Mouse (Mus musculus) CH12.LX (cell line): ENCODE results near the gene Eef1a1. TPM values are rescaled to one million over a fixed set of nuclear protein-coding genes. Genes with fewer than 3 reads are reported as not detected.

Source experiments
- DNase-seq: peaks from one replicate; pipeline ENCODE4 v3.0.0-alpha.2; 2013; ENCODE audit errors: extremely low read depth
- H3K27ac ChIP-seq: 2 replicates; pipeline ENCODE4 v1.5.1; 2012; ENCODE audit warnings: low read depth, mild to moderate bottlenecking, control low read depth, moderate library complexity; ENCODE audit not compliant: insufficient read depth
- H3K27me3 ChIP-seq: replicated peaks from 2 replicates; pipeline ENCODE3; 2012; ENCODE audit warnings: inconsistent platforms
- H3K36me3 ChIP-seq, 2 experiments: replicated peaks in 1 of 2; 2 replicates each; pipeline versions ENCODE3 to v1.6.1; 2012; ENCODE audit warnings: inconsistent platforms in 1 of 2, low read length in 1 of 2, mild to moderate bottlenecking in 1 of 2, mixed read lengths in 1 of 2, moderate library complexity in 1 of 2; ENCODE audit not compliant: control insufficient read depth in 1 of 2, insufficient read depth in 1 of 2
- H3K4me1 ChIP-seq, 2 experiments: 2 replicates each; pipeline ENCODE4 v1.6.1; 2012; ENCODE audit warnings: inconsistent platforms in 1 of 2, moderate library complexity in 1 of 2; ENCODE audit not compliant: insufficient read depth in 2 of 2, control insufficient read depth in 1 of 2
- H3K4me2 ChIP-seq: 2 replicates; pipeline ENCODE4 v1.6.1; 2012; ENCODE audit warnings: low read depth, mild to moderate bottlenecking, control low read depth; ENCODE audit not compliant: poor library complexity, insufficient read depth, severe bottlenecking
- H3K4me3 ChIP-seq, 3 experiments: fragments of 150-350 bp in 1 of 3; sonication (generic) in 1 of 3; replicated peaks in 1 of 3; 2 replicates each; pipeline versions ENCODE3 to v1.5.1; 2011 to 2012; ENCODE audit warnings: low read depth in 2 of 3, low read length in 2 of 3, mild to moderate bottlenecking in 2 of 3, moderate library complexity in 2 of 3, control low read depth in 1 of 3, improper control_type of control experiment in 1 of 3, inconsistent platforms in 1 of 3, mixed read lengths in 1 of 3; ENCODE audit not compliant: poor library complexity in 1 of 3
- H3K79me2 ChIP-seq: replicated peaks from 2 replicates; pipeline ENCODE4 v1.6.1; 2012; ENCODE audit warnings: mild to moderate bottlenecking, moderate library complexity; ENCODE audit not compliant: control insufficient read depth, poor library complexity, insufficient read depth, severe bottlenecking; ENCODE audit errors: extremely low read depth
- H3K9ac ChIP-seq: 2 replicates; pipeline ENCODE4 v1.6.1; 2012; ENCODE audit warnings: low read depth, mild to moderate bottlenecking, control low read depth, moderate library complexity; ENCODE audit not compliant: insufficient read depth
- H3K9me3 ChIP-seq: replicated peaks from 2 replicates; pipeline ENCODE3; 2012; ENCODE audit warnings: low read length, inconsistent platforms, mixed read lengths
- BHLHE40 ChIP-seq: IDR thresholded peaks from 2 replicates; pipeline ENCODE4 v1.6.1; 2011; ENCODE audit warnings: mild to moderate bottlenecking, low read depth, low read length, improper control_type of control experiment
- CHD1 ChIP-seq: IDR thresholded peaks from 2 replicates; pipeline ENCODE4 v1.6.1; 2012; ENCODE audit warnings: low read depth, low read length, improper control_type of control experiment, inconsistent platforms
- CTCF ChIP-seq, 2 experiments: IDR thresholded peaks in 1 of 2; conservative IDR thresholded peaks in 1 of 2; 2 replicates each; pipeline ENCODE4 v1.5.1; 2011 to 2012; ENCODE audit warnings: low read depth in 2 of 2, low read length in 2 of 2, improper control_type of control experiment in 1 of 2, inconsistent platforms in 1 of 2, mild to moderate bottlenecking in 1 of 2, moderate library complexity in 1 of 2
- E2F4 ChIP-seq: IDR thresholded peaks from 2 replicates; pipeline ENCODE4 v1.6.1; 2011; ENCODE audit warnings: low read depth, low read length, improper control_type of control experiment; ENCODE audit not compliant: insufficient replicate concordance
- ELF1 ChIP-seq: IDR thresholded peaks from 2 replicates; pipeline ENCODE4 v1.6.1; 2014; ENCODE audit warnings: low read depth, mild to moderate bottlenecking, inconsistent platforms, low read length, improper control_type of control experiment
- EP300 ChIP-seq: IDR thresholded peaks from 2 replicates; pipeline ENCODE4 v1.6.1; 2011; ENCODE audit warnings: low read length, improper control_type of control experiment
- ETS1 ChIP-seq: conservative IDR thresholded peaks from 2 replicates; pipeline ENCODE4 v1.6.1; 2012; ENCODE audit warnings: low read depth, mild to moderate bottlenecking, inconsistent platforms, low read length, improper control_type of control experiment, moderate library complexity
- GABPA ChIP-seq: IDR thresholded peaks from 2 replicates; pipeline ENCODE4 v1.6.1; 2012; ENCODE audit warnings: low read depth, low read length, improper control_type of control experiment, inconsistent platforms; ENCODE audit not compliant: insufficient replicate concordance
- IRF4 ChIP-seq: IDR thresholded peaks from 2 replicates; pipeline ENCODE4 v1.6.1; 2014; ENCODE audit warnings: low read depth, mild to moderate bottlenecking, inconsistent platforms, low read length, improper control_type of control experiment
- JUN ChIP-seq: IDR thresholded peaks from 2 replicates; pipeline ENCODE4 v1.6.1; 2011; ENCODE audit warnings: low read depth, mild to moderate bottlenecking, low read length, improper control_type of control experiment, moderate library complexity; ENCODE audit not compliant: insufficient read depth
- JUND ChIP-seq: conservative IDR thresholded peaks from 2 replicates; pipeline ENCODE4 v1.6.1; 2011; ENCODE audit warnings: low read depth, low read length, improper control_type of control experiment
- KAT2A ChIP-seq: IDR thresholded peaks from 2 replicates; pipeline ENCODE4 v1.6.1; 2012; ENCODE audit warnings: low read length, improper control_type of control experiment, inconsistent platforms; ENCODE audit not compliant: insufficient replicate concordance
- MAFK ChIP-seq: IDR thresholded peaks from 2 replicates; pipeline ENCODE4 v1.6.1; 2011; ENCODE audit warnings: low read length, improper control_type of control experiment; ENCODE audit not compliant: insufficient replicate concordance
- MAX ChIP-seq: IDR thresholded peaks from 2 replicates; pipeline ENCODE4 v1.6.1; 2011; ENCODE audit warnings: low read length, improper control_type of control experiment
- MEF2A ChIP-seq: IDR thresholded peaks from 2 replicates; pipeline ENCODE4 v1.6.1; 2014; ENCODE audit warnings: low read depth, mild to moderate bottlenecking, inconsistent platforms, low read length, improper control_type of control experiment, borderline replicate concordance
- MXI1 ChIP-seq: IDR thresholded peaks from 2 replicates; pipeline ENCODE4 v1.6.1; 2011; ENCODE audit warnings: mild to moderate bottlenecking, low read depth, low read length, improper control_type of control experiment
- MYC ChIP-seq: IDR thresholded peaks from 2 replicates; pipeline ENCODE4 v1.6.1; 2011; ENCODE audit warnings: low read depth, mild to moderate bottlenecking, improper control_type of control experiment, low read length
- NELFE ChIP-seq: IDR thresholded peaks from 2 replicates; pipeline ENCODE4 v1.6.1; 2011; ENCODE audit warnings: low read depth, low read length, improper control_type of control experiment
- NRF1 ChIP-seq: IDR thresholded peaks from 2 replicates; pipeline ENCODE4 v1.6.1; 2014; ENCODE audit warnings: low read depth, mild to moderate bottlenecking, inconsistent platforms, low read length, improper control_type of control experiment, moderate library complexity
- PAX5 ChIP-seq: IDR thresholded peaks from 2 replicates; pipeline ENCODE4 v1.6.1; 2012; ENCODE audit warnings: low read length, inconsistent platforms, mixed read lengths
- POLR2A ChIP-seq: IDR thresholded peaks from 2 replicates; pipeline ENCODE4 v1.6.1; 2011; ENCODE audit warnings: low read depth, mild to moderate bottlenecking, improper control_type of control experiment, low read length
- POLR2AphosphoS2 ChIP-seq: IDR thresholded peaks from 2 replicates; pipeline ENCODE4 v1.6.1; 2011; ENCODE audit warnings: low read depth, low read length, improper control_type of control experiment
- RAD21 ChIP-seq: IDR thresholded peaks from 2 replicates; pipeline ENCODE4 v1.6.1; 2011; ENCODE audit warnings: low read depth, mild to moderate bottlenecking, low read length, improper control_type of control experiment, moderate library complexity
- RCOR1 ChIP-seq: conservative IDR thresholded peaks from 2 replicates; pipeline ENCODE4 v1.6.1; 2012; ENCODE audit warnings: low read depth, mild to moderate bottlenecking, inconsistent platforms, low read length, improper control_type of control experiment
- SIN3A ChIP-seq: IDR thresholded peaks from 2 replicates; pipeline ENCODE4 v1.6.1; 2012; ENCODE audit warnings: low read length, improper control_type of control experiment, inconsistent platforms
- SMC3 ChIP-seq: IDR thresholded peaks from 2 replicates; pipeline ENCODE4 v1.6.1; 2011; ENCODE audit warnings: low read depth, low read length, improper control_type of control experiment
- TCF12 ChIP-seq: IDR thresholded peaks from 2 replicates; pipeline ENCODE4 v1.6.1; 2014; ENCODE audit warnings: low read depth, mild to moderate bottlenecking, inconsistent platforms, low read length, improper control_type of control experiment
- UBTF ChIP-seq: IDR thresholded peaks from 2 replicates; pipeline ENCODE4 v1.6.1; 2012; ENCODE audit warnings: low read depth, mild to moderate bottlenecking, inconsistent platforms, low read length, improper control_type of control experiment, moderate library complexity
- USF1 ChIP-seq: IDR thresholded peaks from 2 replicates; pipeline ENCODE4 v1.6.1; 2014; ENCODE audit warnings: low read depth, mild to moderate bottlenecking, inconsistent platforms, low read length, improper control_type of control experiment
- USF2 ChIP-seq: conservative IDR thresholded peaks from 2 replicates; pipeline ENCODE4 v1.6.1; 2011; ENCODE audit warnings: low read depth, low read length, improper control_type of control experiment
- ZC3H11A ChIP-seq: IDR thresholded peaks from 2 replicates; pipeline ENCODE4 v1.6.1; 2012; ENCODE audit warnings: low read depth, mild to moderate bottlenecking, inconsistent platforms, low read length, improper control_type of control experiment
- ZMIZ1 ChIP-seq: IDR thresholded peaks from 2 replicates; pipeline ENCODE4 v1.6.1; 2012; ENCODE audit warnings: low read depth, mild to moderate bottlenecking, inconsistent platforms, low read length, improper control_type of control experiment
- ZNF384 ChIP-seq: IDR thresholded peaks from 2 replicates; pipeline ENCODE4 v1.6.1; 2012; ENCODE audit warnings: low read depth, low read length, improper control_type of control experiment, inconsistent platforms
- dilution Hi-C: fragments of 300-500 bp; cut with MboI; formaldehyde crosslinking; loops from 2 replicates; pipeline ENCODE4 v1.14.3; 2020; ENCODE audit warnings: low sequenced_read_pairs; ENCODE audit not compliant: extremely low pct_unique_long_range_greater_than_20kb, extremely low pct_ligation_motif_present
- in situ Hi-C: fragments of 300-500 bp; cut with MboI; formaldehyde crosslinking; loops from 3 replicates; pipeline ENCODE4 v1.14.3; 2019; ENCODE audit warnings: low sequenced_read_pairs, low pct_ligation_motif_present, low pct_unique_long_range_greater_than_20kb, mixed read lengths
- polyA plus RNA-seq: library from polyadenylated mRNA; unstranded; fragments of >175 nt; gene quantifications from 2 replicates; pipeline ENCODE4 v1.2.1, GENCODE M21; 2012; ENCODE audit warnings: low read depth; ENCODE audit not compliant: insufficient read length
- total RNA-seq, 2 experiments: library from RNA; depleted of rRNA; stranded (reverse); fragments of 300-350 nt in 1 of 2; fragments of >200 nt in 1 of 2; gene quantifications; 2 replicates each; pipeline ENCODE4 v1.2.3; 2012 to 2014

Eef1a1 gene
- total and polyA plus RNA-seq, 3 experiments: 12,362 to 21,026 (median 18,409) TPM

DNA sequence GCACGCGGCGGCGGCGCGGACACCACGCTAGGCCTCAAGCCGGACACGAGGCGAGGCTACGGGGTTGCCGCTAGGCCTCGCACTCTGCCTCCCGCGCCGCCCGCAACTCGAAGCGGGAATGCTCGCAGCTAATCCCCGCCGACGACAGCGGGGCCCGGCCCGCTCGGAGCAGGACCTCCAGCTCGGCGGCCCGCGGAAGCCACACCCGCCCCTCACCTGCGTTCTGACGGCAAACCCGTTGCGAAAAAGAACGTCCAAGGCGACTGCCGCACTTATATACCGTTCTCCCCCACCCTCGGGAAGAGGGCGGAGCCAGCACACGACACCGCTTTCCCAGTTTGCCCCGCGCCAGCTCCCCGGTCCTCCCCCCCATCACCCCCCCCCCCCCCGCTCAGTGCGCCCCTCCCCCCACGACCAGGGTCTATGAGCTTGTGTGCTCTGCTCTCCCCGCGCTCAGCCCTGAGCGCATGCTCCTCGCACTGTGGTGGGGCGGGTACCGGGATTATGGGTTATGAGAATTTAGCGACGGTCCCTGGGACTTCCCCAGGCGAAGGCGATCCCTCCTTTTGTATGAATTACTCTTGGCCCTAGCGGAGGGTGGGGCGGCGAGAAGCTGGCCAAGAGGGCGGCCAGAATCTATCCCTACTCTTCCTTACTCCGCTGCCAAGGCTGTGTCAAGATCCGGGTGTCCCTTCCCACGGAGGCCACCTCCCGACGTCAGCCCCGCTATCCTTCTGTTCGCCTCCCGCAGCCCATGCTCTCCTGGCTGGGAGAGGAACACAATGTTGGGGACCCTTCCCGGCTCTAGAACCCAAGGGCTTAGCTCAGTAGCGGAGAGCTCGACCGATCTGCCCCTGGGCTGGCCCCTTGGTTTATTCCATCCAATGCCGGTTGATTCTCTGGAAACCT lies 7.3 kb downstream of the Eef1a1 start (continued):
- TF ChIP-seq CTCF (conservative IDR thresholded peaks at IDR 0.05 in 1 of 2, IDR thresholded peaks at IDR 0.05 in 1 of 2; ENCODE audit: low read depth in 2 of 2, low read length in 2 of 2): no peak

DNA sequence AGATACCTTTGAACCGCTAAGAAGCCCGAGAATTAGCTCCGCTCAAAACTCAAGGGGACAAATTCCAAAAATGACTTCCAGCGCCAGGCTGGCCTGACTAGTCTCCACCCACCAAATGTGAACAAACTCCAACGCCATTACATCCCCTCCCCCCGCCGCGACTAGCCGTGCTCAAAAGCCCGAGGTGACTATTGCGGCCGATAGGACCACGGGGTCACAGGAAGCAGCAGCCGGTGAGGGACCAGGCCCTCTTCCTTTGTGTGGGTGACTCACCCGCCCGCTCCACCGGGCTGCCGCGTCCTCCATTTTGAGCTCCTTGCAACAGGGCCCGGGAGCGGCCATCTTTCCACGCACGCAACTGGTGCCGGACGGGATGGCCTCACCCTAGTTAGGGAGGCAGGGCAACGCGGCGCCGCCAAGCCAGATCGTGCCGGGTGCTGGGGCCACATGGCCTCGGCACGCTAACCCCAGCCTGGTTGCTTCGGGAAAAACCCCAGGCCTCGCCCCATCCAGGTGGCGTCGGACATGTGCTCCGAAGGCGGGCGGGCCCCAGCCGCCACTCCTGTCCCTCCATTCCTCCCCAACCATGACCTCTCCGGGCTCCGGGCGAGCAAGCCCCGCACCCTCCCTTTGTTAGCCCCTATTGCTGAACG lies 8.1 kb downstream of the Eef1a1 start:
- H3K36me3 ChIP-seq: peaks cover 41% of the 10 kb centered on the region in 2 experiments
- H3K9me3 ChIP-seq: no peaks in the 10 kb centered on the region
- peak overlapping the region; percentile 96 for H3K27ac ChIP-seq
- H3K4me3 ChIP-seq: peak overlapping the region; percentile 83 to 99 (median 98)
- dilution Hi-C loops: no loop called here
- H3K27me3 ChIP-seq: no peaks in the 10 kb centered on the region
- peaks cover 0 to 31% of the 10 kb centered on the region in 2 experiments; a peak in 2 of 4 replicates for H3K4me1 ChIP-seq
- no peak overlapping the region for H3K4me2 ChIP-seq
- peaks cover 30% of the 10 kb centered on the region for H3K79me2 ChIP-seq
- in situ Hi-C loops: no loop called here
- DNase-seq: peak; percentile 73
- peak overlapping the region; percentile 99 for H3K9ac ChIP-seq
- TF ChIP-seq MYC: peak; percentile 80
- TF ChIP-seq GABPA: no peak
- no peak for TF ChIP-seq EP300
- 0 out of 2 replicates have a peak, but pooled peaks have one; percentile 19 for TF ChIP-seq ETS1
- TF ChIP-seq CTCF (conservative IDR thresholded peaks at IDR 0.05 in 1 of 2, IDR thresholded peaks at IDR 0.05 in 1 of 2; ENCODE audit: low read depth in 2 of 2, low read length in 2 of 2): no peak
- TF ChIP-seq MAFK: no peak
- no peak for TF ChIP-seq USF2
- peak; percentile 82; the same call in 1 of the 2 replicates for TF ChIP-seq MXI1
- TF ChIP-seq MAX: peak; percentile 66
- TF ChIP-seq ZC3H11A: no peak
- TF ChIP-seq IRF4: peak; percentile 24; the same call in 1 of the 2 replicates
- no peak for TF ChIP-seq USF1
- TF ChIP-seq BHLHE40: no peak
- peak; percentile 29; the same call in 1 of the 2 replicates for TF ChIP-seq UBTF
- TF ChIP-seq SMC3: peak; percentile 6; the same call in 1 of the 2 replicates
- peak; percentile 54 for TF ChIP-seq NRF1
- TF ChIP-seq POLR2A: peak; percentile 47; the same call in 1 of the 2 replicates
- peak; percentile 67 for TF ChIP-seq TCF12
- peak; percentile 37; the same call in 1 of the 2 replicates for TF ChIP-seq ELF1
- TF ChIP-seq SIN3A: peak; percentile 84; the same call in 1 of the 2 replicates
- TF ChIP-seq JUND: no peak
- peak; percentile 55; the same call in 1 of the 2 replicates for TF ChIP-seq RCOR1
- TF ChIP-seq RAD21: no peak
- TF ChIP-seq KAT2A: peak; percentile 43; the same call in 1 of the 2 replicates
- TF ChIP-seq POLR2AphosphoS2: peak; percentile 89
- TF ChIP-seq CHD1: peak; percentile 64; the same call in 1 of the 2 replicates
- no peak for TF ChIP-seq E2F4
- TF ChIP-seq NELFE: peak; percentile 38; the same call in 1 of the 2 replicates
- TF ChIP-seq PAX5: no peak
- TF ChIP-seq ZNF384: no peak
- TF ChIP-seq JUN: no peak
- TF ChIP-seq ZMIZ1: no peak; the same call in 1 of the 2 replicates
- 0 out of 2 replicates have a peak, but pooled peaks have one; percentile 3 for TF ChIP-seq MEF2A
